In genomic region chr2:172831762-172832161, GRCm38 (mm10) we compare ENCODE assay signal across 9 mouse cellular contexts.
DNase-seq lines count a peak whose midpoint lies in the region; ATAC-seq and TF ChIP-seq lines count a peak whose summit lies in the region.
"Had no signal": no experiment of that assay in that cellular context is flagged by ENCODE, and none has a peak within 500 bp of the region (broad histone marks: within the 10 kb centered on the region; RNA-seq: fewer than 3 reads in every experiment).

No protein-coding gene starts in this region.

- intact Hi-C loops in left cerebral cortex, adult 2 months (cut with DNase I) = loop anchor here (1.0 to 5.0 kb wide), 4 partner anchors 111 to 257 kb away; partner anchors contain the start of gene Bmp7

- TF ChIP-seq CTCF in cerebellum, adult 2 months (IDR thresholded peaks at IDR 0.05; ENCODE audit: borderline replicate concordance, insufficient read depth, low read depth, low read length) = peak; percentile 58
- peak; percentile 82 for TF ChIP-seq CTCF in hindbrain, postnatal 0 days (IDR thresholded peaks at IDR 0.05; ENCODE audit: low read depth)
- peak; percentile 72 for TF ChIP-seq CTCF in left cerebral cortex, adult 2 months (IDR thresholded peaks at IDR 0.05)

- H3K27me3 ChIP-seq in cerebellum, adult 2 months (ENCODE audit: control insufficient read depth, insufficient read depth, low read length) = no peaks in the 10 kb centered on the region
- H3K27me3 ChIP-seq in hindbrain, postnatal 0 days (ENCODE audit: insufficient read depth, low read length) = no peaks in the 10 kb centered on the region
- H3K27me3 ChIP-seq: liver, embryonic 15.5 days had no signal

- H3K4me2 ChIP-seq in hindbrain, postnatal 0 days (ENCODE audit: low read depth, low read length) = no peak overlapping the region
- H3K4me2 ChIP-seq: liver, embryonic 15.5 days had no signal

- no peaks in the 10 kb centered on the region for H3K9me3 ChIP-seq in hindbrain, postnatal 0 days (ENCODE audit: low read length)
- H3K9me3 ChIP-seq: liver, embryonic 15.5 days had no signal

- WGBS in cerebellum, adult 2 months = 28% methylated on average over 5 of the region's 5 CpGs
- 19% methylated on average over 5 of the region's 5 CpGs for WGBS in hindbrain, postnatal 0 days

- peak; percentile 66 for ATAC-seq in hindbrain, postnatal 0 days
- ATAC-seq in megakaryocyte, adult 5-6 weeks (ENCODE audit: poor library complexity, severe bottlenecking) = peak; percentile 63

- peak; percentile 69 for DNase-seq in NIH3T3 (ENCODE audit: low read depth)
- peak; percentile 47 to 63 for DNase-seq in cerebellum, adult 2 months
- peak; percentile 81 for DNase-seq in forelimb bud, embryonic 11.5 days (ENCODE audit: low read depth, low spot score)
- peak; percentile 76 for DNase-seq in hindbrain, postnatal 0 days (ENCODE audit: low spot score)
- peak; percentile 66 to 72 for DNase-seq in left cerebral cortex, adult 2 months (ENCODE audit: extremely low spot score in 1 of 2, low spot score in 2 of 2)
- peak; percentile 47 for DNase-seq in right cerebral cortex, postnatal 25 days
- DNase-seq in urinary bladder, postnatal 36 days (ENCODE audit: low spot score in 2 of 2) = peak; percentile 65 to 77

- H3K27ac ChIP-seq in cerebellum, adult 2 months (ENCODE audit: insufficient read depth, low read length) = no peak overlapping the region
- no peak overlapping the region for H3K27ac ChIP-seq in hindbrain, postnatal 0 days
- no peak overlapping the region for H3K27ac ChIP-seq in left cerebral cortex, adult 2 months
- H3K27ac ChIP-seq: liver, embryonic 15.5 days had no signal

- no peak overlapping the region for H3K9ac ChIP-seq in hindbrain, postnatal 0 days (replicated peaks; ENCODE audit: low read length)
- H3K9ac ChIP-seq: liver, embryonic 15.5 days had no signal

- TF ChIP-seq POLR2A in cerebellum, adult 2 months (IDR thresholded peaks at IDR 0.05; ENCODE audit: borderline replicate concordance, insufficient read depth, low read length) = no peak

- no peaks in the 10 kb centered on the region; the same call in 1 of the 2 replicates for H3K4me1 ChIP-seq in cerebellum, adult 2 months (ENCODE audit: control insufficient read depth, insufficient read depth, low read length)
- H3K4me1 ChIP-seq in hindbrain, postnatal 0 days (ENCODE audit: insufficient read depth, low read length) = no peaks in the 10 kb centered on the region
- H3K4me1 ChIP-seq: liver, embryonic 15.5 days had no signal

- H3K36me3 ChIP-seq in hindbrain, postnatal 0 days (ENCODE audit: insufficient read depth, low read length) = no peaks in the 10 kb centered on the region
- H3K36me3 ChIP-seq: liver, embryonic 15.5 days had no signal

- no peak overlapping the region for H3K4me3 ChIP-seq in cerebellum, adult 2 months (replicated peaks; ENCODE audit: insufficient read depth, low read depth, low read length)
- no peak overlapping the region for H3K4me3 ChIP-seq in hindbrain, postnatal 0 days (ENCODE audit: low read length)
- no peak overlapping the region for H3K4me3 ChIP-seq in left cerebral cortex, adult 2 months
- H3K4me3 ChIP-seq: liver, embryonic 15.5 days had no signal
